Mouse (Mus musculus) kidney, adult 8-10 months (tissue): ENCODE data around the gene Stum.

Experiments used
- DNase-seq, 2 experiments: peaks; one replicate each; pipeline ENCODE4 v3.0.0; 2022

Stum gene

GRCm38 (mm10) chr1:180383884-180384283, 99.4 kb downstream of the Stum start:
- no peak for DNase-seq
